In the genomic region with DNA sequence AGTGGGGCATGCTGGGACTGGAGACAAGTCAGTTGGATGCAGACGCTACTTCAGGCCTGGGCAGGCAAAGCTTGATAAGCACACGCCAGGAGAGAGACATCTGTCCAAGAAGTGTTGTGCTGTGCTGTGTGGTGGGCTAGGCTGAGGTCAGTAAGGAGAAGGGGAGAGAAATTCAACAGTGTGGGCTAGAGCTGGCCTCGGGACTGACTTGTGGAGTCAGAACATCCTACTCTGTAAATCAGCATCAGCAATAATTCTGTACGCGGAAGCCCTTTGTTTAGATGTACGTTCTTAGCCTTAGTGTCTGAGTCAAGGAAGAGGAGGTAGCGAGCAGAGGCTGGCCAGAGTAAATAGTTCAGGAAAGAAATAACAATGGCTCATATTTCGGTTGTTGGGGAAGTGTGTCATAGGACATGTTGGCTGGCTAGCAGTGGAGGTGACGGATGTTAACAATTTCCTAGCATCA, we compare ENCODE assay signal across 8 mouse cellular contexts. TPM values are rescaled to one million over a fixed set of nuclear protein-coding genes. Genes with fewer than 3 reads are reported as not detected.
A peak's percentile ranks its signal among the peaks of the same experiment; 100 is the strongest.
DNase-seq lines count a peak whose midpoint lies in the region; ATAC-seq and TF ChIP-seq lines count a peak whose summit lies in the region.
"Had no signal": no experiment of that assay in that cellular context is flagged by ENCODE, and none has a peak within 500 bp of the region (broad histone marks: within the 10 kb centered on the region; RNA-seq: fewer than 3 reads in every experiment).

No protein-coding gene starts in this region.

- H3K9me3 ChIP-seq in lung, postnatal 0 days (ENCODE audit: low read length), result no peaks in the 10 kb centered on the region
- no peaks in the 10 kb centered on the region for H3K9me3 ChIP-seq in stomach, embryonic 16.5 days (replicated peaks; ENCODE audit: control insufficient read depth, low read length)
- H3K9me3 ChIP-seq in forebrain, embryonic 14.5 days (replicated peaks; ENCODE audit: control insufficient read depth, low read length), result no peaks in the 10 kb centered on the region

- no peaks in the 10 kb centered on the region for H3K27me3 ChIP-seq in lung, postnatal 0 days (replicated peaks; ENCODE audit: insufficient read depth, low read length)
- H3K27me3 ChIP-seq in stomach, embryonic 16.5 days (ENCODE audit: control insufficient read depth, insufficient read depth, low read length), result no peaks in the 10 kb centered on the region
- H3K27me3 ChIP-seq in forebrain, embryonic 14.5 days (replicated peaks; ENCODE audit: control insufficient read depth, insufficient read depth, low read length), result no peaks in the 10 kb centered on the region

- peak; percentile 76 for ATAC-seq in lung, postnatal 0 days
- ATAC-seq in granulocyte monocyte progenitor cell, adult 5-6 weeks (replicated peaks; ENCODE audit: poor library complexity, severe bottlenecking), result peak; percentile 43; the same call in 1 of the 2 replicates
- ATAC-seq in stomach, embryonic 16.5 days (ENCODE audit: insufficient read depth, low FRiP score), result peak; percentile 60
- ATAC-seq in forebrain, embryonic 14.5 days, result no peak
- ATAC-seq: hindbrain, postnatal 0 days had no signal

- no peak for TF ChIP-seq CTCF in lung, postnatal 0 days (IDR thresholded peaks at IDR 0.05)

- WGBS in lung, postnatal 0 days, result 35% methylated on average over 9 of the region's 9 CpGs
- 30% methylated on average over 9 of the region's 9 CpGs for WGBS in stomach, embryonic 16.5 days
- 79% methylated on average over 9 of the region's 9 CpGs for WGBS in forebrain, embryonic 14.5 days

- H3K9ac ChIP-seq in lung, postnatal 0 days (replicated peaks; ENCODE audit: low read depth), result no peak overlapping the region
- H3K9ac ChIP-seq in stomach, embryonic 16.5 days (ENCODE audit: low read length), result peak overlapping the region; percentile 52
- no peak overlapping the region for H3K9ac ChIP-seq in forebrain, embryonic 14.5 days (ENCODE audit: low read length)

- no peak overlapping the region for H3K4me3 ChIP-seq in lung, postnatal 0 days (ENCODE audit: low read depth, low read length)
- no peak overlapping the region for H3K4me3 ChIP-seq in stomach, embryonic 16.5 days (replicated peaks; ENCODE audit: low read length)
- H3K4me3 ChIP-seq in forebrain, embryonic 14.5 days (ENCODE audit: low read depth, low read length), result no peak overlapping the region

- no peaks in the 10 kb centered on the region for H3K36me3 ChIP-seq in lung, postnatal 0 days (ENCODE audit: insufficient read depth, low read length)
- H3K36me3 ChIP-seq in stomach, embryonic 16.5 days (ENCODE audit: control insufficient read depth, insufficient read depth, low read length), result no peaks in the 10 kb centered on the region
- H3K36me3 ChIP-seq in forebrain, embryonic 14.5 days (ENCODE audit: control insufficient read depth, insufficient read depth, low read length), result no peaks in the 10 kb centered on the region

- DNase-seq in lung, postnatal 0 days (ENCODE audit: low spot score), result peak; percentile 72
- no peak for DNase-seq in lung, postnatal 10 days
- peak; percentile 49 for DNase-seq in kidney, postnatal 14 days
- no peak for DNase-seq in forebrain, embryonic 14.5 days (ENCODE audit: low spot score)
- DNase-seq in spleen, postnatal 14 days (ENCODE audit: low spot score in 2 of 2), result no peak

- peaks cover 8% of the 10 kb centered on the region; the same call in 1 of the 2 replicates for H3K4me1 ChIP-seq in lung, postnatal 0 days (ENCODE audit: insufficient read depth, low read depth, low read length)
- peaks cover 8% of the 10 kb centered on the region; the same call in 1 of the 2 replicates for H3K4me1 ChIP-seq in stomach, embryonic 16.5 days (ENCODE audit: control insufficient read depth, insufficient read depth, low read length)
- H3K4me1 ChIP-seq in forebrain, embryonic 14.5 days (ENCODE audit: control insufficient read depth, insufficient read depth, low read length), result no peaks in the 10 kb centered on the region

- TF ChIP-seq EP300 in lung, postnatal 0 days (IDR thresholded peaks at IDR 0.05), result peak; percentile 80

- H3K27ac ChIP-seq in lung, postnatal 0 days (ENCODE audit: low read length), result peak overlapping the region; percentile 48; the same call in 1 of the 2 replicates
- H3K27ac ChIP-seq in stomach, embryonic 16.5 days (ENCODE audit: low read length), result peak overlapping the region; percentile 74
- no peak overlapping the region for H3K27ac ChIP-seq in forebrain, embryonic 14.5 days (ENCODE audit: low read depth, low read length)
- H3K27ac ChIP-seq: hindbrain, postnatal 0 days had no signal

- no peak overlapping the region for H3K4me2 ChIP-seq in lung, postnatal 0 days (replicated peaks; ENCODE audit: low read depth, low read length)
- peak overlapping the region; percentile 12; the same call in 1 of the 2 replicates for H3K4me2 ChIP-seq in stomach, embryonic 16.5 days (ENCODE audit: low read depth, low read length)
- no peak overlapping the region for H3K4me2 ChIP-seq in forebrain, embryonic 14.5 days (ENCODE audit: low read length)

RNA-seq across cellular contexts. Expression of a gene that starts 8.9 kb away (rescaled TPM):
- polyA plus RNA-seq in lung, postnatal 0 days (2015; fragmentation: Nextera tagmentation; extraction: Ambion mirVana), result 21.8 TPM in 2 replicates
- 0.56 and 0.86 TPM in 2 replicates for total RNA-seq in granulocyte monocyte progenitor cell, adult 5-6 weeks (2014; fragmentation: Nextera tagmentation)
- total RNA-seq in granulocyte monocyte progenitor cell, adult 5-6 weeks (2017), result 0.04 TPM in 1 of 2 replicates, not detected in the other
- 25.5 and 31.3 TPM in 2 replicates for polyA plus RNA-seq in stomach, embryonic 16.5 days (2015; fragmentation: Nextera tagmentation; extraction: Ambion mirVana)
- 0.05 and 0.07 TPM in 2 replicates for polyA plus RNA-seq in forebrain, embryonic 14.5 days (2014; fragmentation: Nextera tagmentation; extraction: Ambion mirVana)

RNA-seq across cellular contexts. Expression of a gene that starts 18.1 kb away (rescaled TPM):
- 0.15 TPM in 1 of 2 replicates, not detected in the other for polyA plus RNA-seq in lung, postnatal 0 days (2015; fragmentation: Nextera tagmentation; extraction: Ambion mirVana)
- 1.6 TPM in 1 of 2 replicates, not detected in the other for total RNA-seq in granulocyte monocyte progenitor cell, adult 5-6 weeks (2014; fragmentation: Nextera tagmentation)
- not detected in 2 replicates for total RNA-seq in granulocyte monocyte progenitor cell, adult 5-6 weeks (2017)
- polyA plus RNA-seq in stomach, embryonic 16.5 days (2015; fragmentation: Nextera tagmentation; extraction: Ambion mirVana), result not detected in 2 replicates
- not detected in 2 replicates for polyA plus RNA-seq in forebrain, embryonic 14.5 days (2014; fragmentation: Nextera tagmentation; extraction: Ambion mirVana)
- total RNA-seq: hindbrain, postnatal 0 days had no signal
- polyA plus RNA-seq: hindbrain, postnatal 0 days had no signal

RNA-seq across cellular contexts. Expression of a gene that starts 23.3 kb away (rescaled TPM):
- 0.18 TPM in 1 of 2 replicates, not detected in the other for polyA plus RNA-seq in lung, postnatal 0 days (2015; fragmentation: Nextera tagmentation; extraction: Ambion mirVana)
- total RNA-seq in granulocyte monocyte progenitor cell, adult 5-6 weeks (2014; fragmentation: Nextera tagmentation), result not detected in 2 replicates
- not detected in 2 replicates for total RNA-seq in granulocyte monocyte progenitor cell, adult 5-6 weeks (2017)
- not detected in 2 replicates for polyA plus RNA-seq in stomach, embryonic 16.5 days (2015; fragmentation: Nextera tagmentation; extraction: Ambion mirVana)
- polyA plus RNA-seq in forebrain, embryonic 14.5 days (2014; fragmentation: Nextera tagmentation; extraction: Ambion mirVana), result not detected in 2 replicates
- total RNA-seq: hindbrain, postnatal 0 days had no signal
- polyA plus RNA-seq: hindbrain, postnatal 0 days had no signal

RNA-seq across cellular contexts. Expression of a gene that starts 32.5 kb away (rescaled TPM):
- 166 and 183 TPM in 2 replicates for polyA plus RNA-seq in lung, postnatal 0 days (2015; fragmentation: Nextera tagmentation; extraction: Ambion mirVana)
- 116 and 131 TPM in 2 replicates for total RNA-seq in granulocyte monocyte progenitor cell, adult 5-6 weeks (2014; fragmentation: Nextera tagmentation)
- 17.6 and 17.8 TPM in 2 replicates for total RNA-seq in granulocyte monocyte progenitor cell, adult 5-6 weeks (2017)
- polyA plus RNA-seq in stomach, embryonic 16.5 days (2015; fragmentation: Nextera tagmentation; extraction: Ambion mirVana), result 99.0 and 107 TPM in 2 replicates
- 34.8 and 41.0 TPM in 2 replicates for polyA plus RNA-seq in forebrain, embryonic 14.5 days (2014; fragmentation: Nextera tagmentation; extraction: Ambion mirVana)

RNA-seq across cellular contexts. Expression of a gene that starts 52.4 kb away (rescaled TPM):
- polyA plus RNA-seq in lung, postnatal 0 days (2015; fragmentation: Nextera tagmentation; extraction: Ambion mirVana), result not detected in 2 replicates
- total RNA-seq in granulocyte monocyte progenitor cell, adult 5-6 weeks (2014; fragmentation: Nextera tagmentation), result not detected in 2 replicates
- total RNA-seq in granulocyte monocyte progenitor cell, adult 5-6 weeks (2017), result not detected in 2 replicates
- polyA plus RNA-seq in stomach, embryonic 16.5 days (2015; fragmentation: Nextera tagmentation; extraction: Ambion mirVana), result not detected in 2 replicates
- polyA plus RNA-seq in forebrain, embryonic 14.5 days (2014; fragmentation: Nextera tagmentation; extraction: Ambion mirVana), result not detected in 2 replicates
- total RNA-seq: hindbrain, postnatal 0 days had no signal
- polyA plus RNA-seq: hindbrain, postnatal 0 days had no signal

Comparison
In these comparisons a context has a peak if more than half of its experiments do, and no peak if none do; other contexts are left out.
1. DNase-seq: peak in lung, postnatal 0 days (single experiment) and kidney, postnatal 14 days (single experiment); none in lung, postnatal 10 days (single experiment), forebrain, embryonic 14.5 days (single experiment) and spleen, postnatal 14 days (0 of 2).
2. RNA of a gene that starts 8.9 kb away (polyA plus RNA-seq): 25.5 to 31.3 TPM in stomach, embryonic 16.5 days and 21.8 TPM in lung, postnatal 0 days; 0.05 to 0.07 TPM in forebrain, embryonic 14.5 days; every median in the first group is over 10 times any median in the second.